Mouse (Mus musculus) thymus, adult 2 months (tissue): ENCODE data around the gene Zfpm1.

Source experiments
- CTCF ChIP-seq: fragments of 200-500 bp; IDR thresholded peaks from 2 replicates; pipeline ENCODE4 v1.5.1; 2012; ENCODE audit warnings: mild to moderate bottlenecking, control low read depth, low read length, moderate library complexity, borderline replicate concordance; ENCODE audit not compliant: control insufficient read depth, poor library complexity, insufficient read depth; ENCODE audit errors: extremely low read depth
- POLR2A ChIP-seq: fragments of 200-500 bp; IDR thresholded peaks from 2 replicates; pipeline ENCODE4 v1.6.1; 2012; ENCODE audit warnings: mild to moderate bottlenecking, low read length, control low read depth, moderate library complexity; ENCODE audit not compliant: control insufficient read depth, poor library complexity, insufficient read depth; ENCODE audit errors: extremely low read depth

DNA sequence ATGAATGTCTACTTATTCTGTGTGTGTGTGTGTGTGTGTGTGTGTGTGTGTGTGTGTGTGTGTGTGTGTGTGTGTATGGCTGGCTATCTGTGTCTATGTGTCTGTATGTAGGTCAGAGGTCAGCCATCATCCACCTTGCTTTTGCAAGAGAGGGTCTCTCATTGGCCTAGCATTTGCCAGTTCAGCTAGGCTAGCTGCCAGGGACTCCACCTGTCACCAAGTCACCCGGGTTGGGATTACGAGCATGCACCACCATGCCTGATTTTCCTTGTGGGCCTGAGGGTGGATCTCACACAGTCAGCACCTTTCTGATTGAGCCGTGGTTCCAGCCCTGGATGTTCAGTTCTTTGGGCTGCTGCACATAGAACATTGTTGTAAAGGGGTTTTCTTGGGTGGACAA, 45.4 kb upstream of the Zfpm1 start:
- no peak for TF ChIP-seq POLR2A
- no peak for TF ChIP-seq CTCF
